Comparison of ENCODE assay signal across 19 mouse cellular contexts in the genomic region with DNA sequence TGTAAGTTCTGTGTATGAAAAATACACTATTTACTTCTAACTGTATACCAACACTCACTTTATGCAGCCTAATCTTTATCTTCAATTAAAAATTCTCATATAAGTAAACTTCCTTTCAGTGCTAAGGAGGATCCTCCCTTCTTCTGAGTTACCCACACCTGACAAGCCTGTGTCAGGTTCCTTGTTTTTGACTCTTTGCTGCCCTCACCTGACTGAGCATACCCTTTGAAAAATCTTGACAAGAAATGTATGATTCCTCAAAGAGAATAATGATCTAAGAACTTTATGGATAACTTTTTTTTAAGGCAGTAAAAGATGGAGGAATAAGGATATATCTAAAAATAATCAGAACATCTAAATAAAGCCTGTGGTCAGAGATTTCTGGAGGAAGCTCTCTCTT.
DNase-seq lines count a peak whose midpoint lies in the region; ATAC-seq and TF ChIP-seq lines count a peak whose summit lies in the region.
"Had no signal": no experiment of that assay in that cellular context is flagged by ENCODE, and none has a peak within 500 bp of the region (broad histone marks: within the 10 kb centered on the region; RNA-seq: fewer than 3 reads in every experiment).

No protein-coding gene starts in this region.

- no peak overlapping the region for H3K9ac ChIP-seq in forebrain, postnatal 0 days
- H3K9ac ChIP-seq in forebrain, embryonic 16.5 days (replicated peaks; ENCODE audit: low read depth, low read length) = no peak overlapping the region
- no peak overlapping the region for H3K9ac ChIP-seq in lung, embryonic 14.5 days
- H3K9ac ChIP-seq in lung, postnatal 0 days (replicated peaks; ENCODE audit: low read depth) = no peak overlapping the region
- H3K9ac ChIP-seq: hindbrain, embryonic 14.5 days; liver, embryonic 13.5 days had no signal

- no peaks in the 10 kb centered on the region for H3K4me1 ChIP-seq in forebrain, postnatal 0 days (ENCODE audit: insufficient read depth)
- no peaks in the 10 kb centered on the region for H3K4me1 ChIP-seq in forebrain, embryonic 16.5 days (replicated peaks; ENCODE audit: control insufficient read depth, insufficient read depth, low read length)
- H3K4me1 ChIP-seq in lung, embryonic 14.5 days (ENCODE audit: insufficient read depth) = no peaks in the 10 kb centered on the region
- no peaks in the 10 kb centered on the region for H3K4me1 ChIP-seq in lung, postnatal 0 days (ENCODE audit: insufficient read depth, low read depth, low read length)
- no peaks in the 10 kb centered on the region for H3K4me1 ChIP-seq in thymus, adult 2 months (replicated peaks; ENCODE audit: control insufficient read depth, insufficient read depth, low read length)
- H3K4me1 ChIP-seq: liver, embryonic 13.5 days had no signal

- no peak overlapping the region for H3K4me3 ChIP-seq in forebrain, postnatal 0 days (ENCODE audit: low read depth, low read length)
- no peak overlapping the region for H3K4me3 ChIP-seq in forebrain, embryonic 16.5 days (replicated peaks; ENCODE audit: low read length)
- H3K4me3 ChIP-seq in lung, embryonic 14.5 days (ENCODE audit: low read depth, low read length) = no peak overlapping the region
- H3K4me3 ChIP-seq in lung, postnatal 0 days (ENCODE audit: low read depth, low read length) = no peak overlapping the region
- H3K4me3 ChIP-seq in thymus, adult 2 months (ENCODE audit: control insufficient read depth, insufficient read depth, low read length) = no peak overlapping the region
- H3K4me3 ChIP-seq: liver, embryonic 13.5 days had no signal

- no peak for TF ChIP-seq EP300 in lung, postnatal 0 days (IDR thresholded peaks at IDR 0.05)

- peak; percentile 32; the same call in 1 of the 2 replicates for TF ChIP-seq CTCF in forebrain, postnatal 0 days (IDR thresholded peaks at IDR 0.05; ENCODE audit: low read depth)
- no peak for TF ChIP-seq CTCF in lung, embryonic 14.5 days (IDR thresholded peaks at IDR 0.05; ENCODE audit: low read depth)
- no peak for TF ChIP-seq CTCF in lung, postnatal 0 days (IDR thresholded peaks at IDR 0.05)
- no peak for TF ChIP-seq CTCF in thymus, adult 2 months (IDR thresholded peaks at IDR 0.05; ENCODE audit: borderline replicate concordance, control insufficient read depth, extremely low read depth, insufficient read depth, low read length, poor library complexity)

- H3K4me2 ChIP-seq in forebrain, postnatal 0 days (ENCODE audit: low read depth) = no peak overlapping the region
- H3K4me2 ChIP-seq in forebrain, embryonic 16.5 days (ENCODE audit: low read length) = no peak overlapping the region
- no peak overlapping the region for H3K4me2 ChIP-seq in lung, embryonic 14.5 days
- no peak overlapping the region for H3K4me2 ChIP-seq in lung, postnatal 0 days (replicated peaks; ENCODE audit: low read depth, low read length)
- H3K4me2 ChIP-seq: heart, embryonic 11.5 days; hindbrain, embryonic 14.5 days; liver, embryonic 13.5 days had no signal

- H3K36me3 ChIP-seq in forebrain, postnatal 0 days (ENCODE audit: insufficient read depth) = no peaks in the 10 kb centered on the region
- no peaks in the 10 kb centered on the region for H3K36me3 ChIP-seq in forebrain, embryonic 16.5 days (ENCODE audit: control insufficient read depth, insufficient read depth)
- H3K36me3 ChIP-seq in lung, embryonic 14.5 days (ENCODE audit: insufficient read depth) = no peaks in the 10 kb centered on the region
- H3K36me3 ChIP-seq in lung, postnatal 0 days (ENCODE audit: insufficient read depth, low read length) = no peaks in the 10 kb centered on the region
- H3K36me3 ChIP-seq in thymus, adult 2 months (ENCODE audit: control insufficient read depth, insufficient read depth, low read length) = no peaks in the 10 kb centered on the region
- H3K36me3 ChIP-seq: liver, embryonic 13.5 days had no signal

- no peaks in the 10 kb centered on the region for H3K9me3 ChIP-seq in forebrain, postnatal 0 days (ENCODE audit: low read length)
- H3K9me3 ChIP-seq in forebrain, embryonic 16.5 days (ENCODE audit: control insufficient read depth, low read length) = no peaks in the 10 kb centered on the region
- H3K9me3 ChIP-seq in lung, embryonic 14.5 days (ENCODE audit: low read depth, low read length) = no peaks in the 10 kb centered on the region
- no peaks in the 10 kb centered on the region for H3K9me3 ChIP-seq in lung, postnatal 0 days (ENCODE audit: low read length)
- H3K9me3 ChIP-seq: liver, embryonic 13.5 days had no signal

- H3K27ac ChIP-seq in forebrain, postnatal 0 days (ENCODE audit: low read depth, low read length) = no peak overlapping the region
- H3K27ac ChIP-seq in forebrain, embryonic 16.5 days (ENCODE audit: low read length) = no peak overlapping the region
- H3K27ac ChIP-seq in lung, embryonic 14.5 days (ENCODE audit: low read depth) = no peak overlapping the region
- H3K27ac ChIP-seq in lung, postnatal 0 days (ENCODE audit: low read length) = no peak overlapping the region
- H3K27ac ChIP-seq in thymus, adult 2 months (ENCODE audit: control insufficient read depth, insufficient read depth, low read length) = no peak overlapping the region
- H3K27ac ChIP-seq: hindbrain, embryonic 14.5 days; liver, embryonic 13.5 days had no signal

- H3K27me3 ChIP-seq in forebrain, postnatal 0 days (ENCODE audit: insufficient read depth, low read length) = no peaks in the 10 kb centered on the region
- H3K27me3 ChIP-seq in forebrain, embryonic 16.5 days (replicated peaks; ENCODE audit: control insufficient read depth, insufficient read depth, low read length) = no peaks in the 10 kb centered on the region
- H3K27me3 ChIP-seq in lung, embryonic 14.5 days (ENCODE audit: insufficient read depth, low read length) = no peaks in the 10 kb centered on the region
- no peaks in the 10 kb centered on the region for H3K27me3 ChIP-seq in lung, postnatal 0 days (replicated peaks; ENCODE audit: insufficient read depth, low read length)
- no peaks in the 10 kb centered on the region for H3K27me3 ChIP-seq in thymus, adult 2 months (ENCODE audit: control insufficient read depth, insufficient read depth, low read length)
- H3K27me3 ChIP-seq: liver, embryonic 13.5 days had no signal

- no peak for ATAC-seq in forebrain, postnatal 0 days
- no peak for ATAC-seq in forebrain, embryonic 16.5 days
- ATAC-seq in lung, embryonic 14.5 days (ENCODE audit: insufficient read depth) = no peak
- ATAC-seq in lung, postnatal 0 days = no peak
- ATAC-seq: CD4-positive, CD25-positive, alpha-beta regulatory T cell, adult 4 months; midbrain, embryonic 16.5 days had no signal

- peak; percentile 30 for DNase-seq in forebrain, postnatal 0 days
- DNase-seq in lung, embryonic 14.5 days = peak; percentile 20
- DNase-seq in lung, postnatal 0 days (ENCODE audit: low spot score) = no peak
- DNase-seq in ES-CJ7 (ENCODE audit: low read depth, low spot score) = peak; percentile 25
- DNase-seq in brain, adult 2 months (ENCODE audit: low read depth, low spot score) = peak; percentile 38
- no peak for DNase-seq in layer of hippocampus, postnatal 36 days
- DNase-seq in thymus, adult 2 months = no peak
- DNase-seq: cerebellum, postnatal 36 days; gastrocnemius, postnatal 36 days; kidney, adult 11 months; kidney, postnatal 10 days; layer of hippocampus, adult 9-11 months; liver, embryonic 13.5 days; thymus, postnatal 4 days had no signal

- TF ChIP-seq POLR2A in thymus, adult 2 months (IDR thresholded peaks at IDR 0.05; ENCODE audit: control insufficient read depth, extremely low read depth, insufficient read depth, low read length, poor library complexity) = no peak

Comparison
In these comparisons a context has a peak if more than half of its experiments do, and no peak if none do; other contexts are left out.
1. DNase-seq: peak in forebrain, postnatal 0 days (single experiment), lung, embryonic 14.5 days (single experiment), ES-CJ7 (single experiment) and brain, adult 2 months (single experiment); none in lung, postnatal 0 days (single experiment), layer of hippocampus, postnatal 36 days (0 of 2) and thymus, adult 2 months (single experiment).